Mouse (Mus musculus) liver, adult (tissue): Measurements from ENCODE around the gene Tepp.

ENCODE experiments used
- GATA4 ChIP-seq: IDR thresholded peaks from 2 replicates; pipeline ENCODE4 v1.6.1; 2014; ENCODE audit warnings: mild to moderate bottlenecking, low read length; ENCODE audit not compliant: insufficient replicate concordance

Tepp gene

DNA sequence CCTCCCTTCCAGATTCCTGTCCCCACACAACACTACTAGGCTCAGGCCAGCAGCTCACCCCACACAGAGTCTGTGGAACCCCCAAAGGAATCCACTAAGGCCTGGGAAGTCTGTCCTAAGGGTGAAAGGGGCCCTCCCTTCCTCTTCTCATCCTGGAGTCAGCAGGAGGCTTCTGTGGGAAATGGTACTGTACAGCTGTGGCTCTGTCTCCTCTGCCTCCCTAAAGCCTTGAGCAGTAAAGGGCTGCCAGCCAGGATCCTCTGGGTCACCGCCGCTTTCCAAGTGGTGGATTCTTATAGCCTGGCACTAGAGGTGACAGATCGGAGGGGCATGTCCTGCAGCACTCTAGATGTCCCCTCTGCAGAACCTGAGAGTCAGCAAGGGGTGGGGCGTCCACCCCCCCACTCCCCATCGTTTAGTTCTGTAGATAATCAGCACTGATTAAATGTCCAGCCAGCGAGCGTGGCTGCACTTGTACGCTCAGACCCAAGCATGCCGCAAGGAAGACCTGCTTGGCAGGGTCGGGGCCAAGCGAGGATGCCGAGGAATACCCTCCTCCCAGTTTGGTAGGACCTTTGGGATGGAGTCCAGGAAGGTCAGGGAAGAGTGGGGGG is 63.1 kb downstream of the Tepp start:
- TF ChIP-seq GATA4 = no peak

GRCm38 (mm10) chr8:95374429-95374828 is 64.1 kb downstream of the Tepp start:
- no peak for TF ChIP-seq GATA4

GRCm38 (mm10) chr8:95375374-95375930 is 65.1 kb downstream of the Tepp start:
- no peak for TF ChIP-seq GATA4
